Mouse (Mus musculus) liver, adult 2 months (tissue): ENCODE data around the gene Slc36a1. TPM values are rescaled to one million over a fixed set of nuclear protein-coding genes. Genes with fewer than 3 reads are reported as not detected.

ENCODE experiments used
- DNase-seq: peaks from one replicate; pipeline ENCODE4 v3.0.0-alpha.2; 2011; ENCODE audit warnings: low read depth, low spot score; ENCODE audit errors: extremely low read depth
- H3K27ac ChIP-seq: fragments of 200-500 bp; replicated peaks from 2 replicates; pipeline ENCODE4 v1.5.1; 2012; ENCODE audit warnings: low read depth, mild to moderate bottlenecking, control low read depth, inconsistent platforms, low read length; ENCODE audit not compliant: insufficient read depth
- H3K27me3 ChIP-seq: fragments of 200-500 bp; 2 replicates; pipeline ENCODE4 v1.6.1; 2012; ENCODE audit warnings: mild to moderate bottlenecking, moderate library complexity, low read length, inconsistent platforms; ENCODE audit not compliant: control insufficient read depth, insufficient read depth
- H3K36me3 ChIP-seq: fragments of 200-500 bp; 2 replicates; pipeline ENCODE4 v1.6.1; 2012; ENCODE audit warnings: low read length, inconsistent platforms; ENCODE audit not compliant: control insufficient read depth, insufficient read depth
- H3K4me1 ChIP-seq: fragments of 200-500 bp; 2 replicates; pipeline ENCODE4 v1.6.1; 2011; ENCODE audit warnings: low read length; ENCODE audit not compliant: control insufficient read depth, insufficient read depth
- H3K4me3 ChIP-seq: fragments of 200-500 bp; 2 replicates; pipeline ENCODE4 v1.5.1; 2011; ENCODE audit warnings: low read depth, mild to moderate bottlenecking, control low read depth, low read length, moderate library complexity; ENCODE audit not compliant: insufficient read depth
- H3K79me2 ChIP-seq: fragments of 200-500 bp; 2 replicates; pipeline ENCODE4 v1.6.1; 2012; ENCODE audit warnings: inconsistent platforms, mild to moderate bottlenecking, low read length, moderate library complexity; ENCODE audit not compliant: control insufficient read depth, insufficient read depth
- H3K9ac ChIP-seq: fragments of 200-500 bp; 2 replicates; pipeline ENCODE4 v1.6.1; 2012; ENCODE audit warnings: low read depth, mild to moderate bottlenecking, control low read depth, inconsistent platforms, low read length
- CTCF ChIP-seq: fragments of 200-500 bp; IDR thresholded peaks from 2 replicates; pipeline ENCODE4 v1.5.1; 2011; ENCODE audit warnings: low read depth, low read length, control low read depth
- POLR2A ChIP-seq: fragments of 200-500 bp; IDR thresholded peaks from 2 replicates; pipeline ENCODE4 v1.6.1; 2011; ENCODE audit warnings: low read length, control low read depth; ENCODE audit not compliant: insufficient read depth; ENCODE audit errors: extremely low read depth
- WGBS: fragments of 180-500 bp; shearing (Covaris S2); methylation state at CpG from one replicate; pipeline ENCODE4 v1.1.7; 2018; 5-methylcytosine and 5-hydroxymethylcytosine counted together
- polyA plus RNA-seq: library from polyadenylated mRNA; depleted of rRNA; stranded (reverse); fragments of >200 nt; gene quantifications from 2 replicates; pipeline ENCODE4 v1.2.3, GENCODE M21; 2012; rRNA removed
- total RNA-seq: library from RNA; depleted of rRNA; stranded (reverse); fragments of >200 nt; gene quantifications from 2 replicates; pipeline ENCODE4 v1.2.3, GENCODE M21; 2014; rRNA removed

Gene Slc36a1
- total and polyA plus RNA-seq, 2 experiments = 7.0 to 26.2 TPM

- H3K27me3 ChIP-seq = no peaks in the 10 kb centered on the region
- H3K4me1 ChIP-seq = no peaks in the 10 kb centered on the region
- no peak overlapping the region for H3K27ac ChIP-seq
- no peak for DNase-seq
- H3K4me3 ChIP-seq = no peak overlapping the region
- H3K36me3 ChIP-seq = no peaks in the 10 kb centered on the region
- no peak for TF ChIP-seq POLR2A
- TF ChIP-seq CTCF = no peak
- no peak overlapping the region for H3K9ac ChIP-seq
- 91% methylated on average over 4 of the region's 4 CpGs for WGBS
- H3K79me2 ChIP-seq = no peaks in the 10 kb centered on the region
Measured at GRCm38 (mm10) chr11:55261105-55261504, 57.0 kb downstream of the Slc36a1 start.

GRCm38 (mm10) chr11:55262000-55262399, 57.9 kb downstream of the Slc36a1 start:
- Histone ChIP-seq H3K36me3 (no peaks in the 10 kb centered on the region), H3K4me3 (no peak overlapping the region), H3K79me2 (no peaks in the 10 kb centered on the region), H3K9ac (no peak overlapping the region), H3K27ac (no peak overlapping the region), H3K4me1 (no peaks in the 10 kb centered on the region), H3K27me3 (no peaks in the 10 kb centered on the region)
- no peak for DNase-seq
- TF ChIP-seq POLR2A (no peak), CTCF (no peak)
- WGBS = 55% methylated on average over 5 of the region's 5 CpGs

GRCm38 (mm10) chr11:55264318-55264717, 60.2 kb downstream of the Slc36a1 start:
- 0 out of 2 replicates have a peak, but pooled peaks cover 2% of the 10 kb centered on the region for H3K27me3 ChIP-seq
- no peaks in the 10 kb centered on the region for H3K36me3 ChIP-seq
- no peak overlapping the region for H3K27ac ChIP-seq
- H3K79me2 ChIP-seq = no peaks in the 10 kb centered on the region
- no peak overlapping the region for H3K9ac ChIP-seq
- H3K4me3 ChIP-seq = no peak overlapping the region
- 91% methylated on average over 2 of the region's 2 CpGs for WGBS
- TF ChIP-seq POLR2A (no peak), CTCF (no peak)
- no peaks in the 10 kb centered on the region for H3K4me1 ChIP-seq
- DNase-seq = no peak

DNA sequence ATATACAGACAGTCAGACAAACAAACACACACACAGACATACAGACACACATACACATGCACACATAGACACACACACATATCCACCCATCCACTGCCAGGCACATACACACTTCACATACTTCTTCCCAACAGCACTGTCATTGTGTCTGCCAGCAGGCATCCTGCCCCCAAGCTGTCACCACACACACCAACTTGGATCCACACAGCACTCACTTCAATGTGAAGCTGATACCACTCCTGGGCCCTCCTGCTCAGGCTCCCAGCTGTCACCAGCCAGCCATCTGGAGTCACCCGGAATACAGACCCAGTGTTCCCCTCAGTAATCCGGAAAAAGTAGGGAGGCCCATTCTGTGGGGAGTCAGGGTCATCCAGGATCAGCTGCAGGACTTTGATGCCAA, 61.5 kb downstream of the Slc36a1 start:
- no peaks in the 10 kb centered on the region for H3K4me1 ChIP-seq
- 0 out of 2 replicates have a peak, but pooled peaks cover 2% of the 10 kb centered on the region for H3K27me3 ChIP-seq
- no peak overlapping the region for H3K4me3 ChIP-seq
- no peak for DNase-seq
- 66% methylated on average over 2 of the region's 2 CpGs for WGBS
- H3K27ac ChIP-seq = no peak overlapping the region
- TF ChIP-seq POLR2A (no peak), CTCF (no peak)
- no peak overlapping the region for H3K9ac ChIP-seq
- no peaks in the 10 kb centered on the region for H3K36me3 ChIP-seq
- H3K79me2 ChIP-seq = no peaks in the 10 kb centered on the region

- no peaks in the 10 kb centered on the region for H3K79me2 ChIP-seq
- no peak for DNase-seq
- no peak overlapping the region for H3K4me3 ChIP-seq
- 0 out of 2 replicates have a peak, but pooled peaks cover 2% of the 10 kb centered on the region for H3K27me3 ChIP-seq
- no peaks in the 10 kb centered on the region for H3K36me3 ChIP-seq
- WGBS = 85% methylated on average over 6 of the region's 6 CpGs
- no peaks in the 10 kb centered on the region for H3K4me1 ChIP-seq
- no peak overlapping the region for H3K27ac ChIP-seq
- TF ChIP-seq CTCF (no peak), POLR2A (no peak)
- H3K9ac ChIP-seq = no peak overlapping the region
Measured at GRCm38 (mm10) chr11:55268580-55268979, 64.4 kb downstream of the Slc36a1 start.

DNA sequence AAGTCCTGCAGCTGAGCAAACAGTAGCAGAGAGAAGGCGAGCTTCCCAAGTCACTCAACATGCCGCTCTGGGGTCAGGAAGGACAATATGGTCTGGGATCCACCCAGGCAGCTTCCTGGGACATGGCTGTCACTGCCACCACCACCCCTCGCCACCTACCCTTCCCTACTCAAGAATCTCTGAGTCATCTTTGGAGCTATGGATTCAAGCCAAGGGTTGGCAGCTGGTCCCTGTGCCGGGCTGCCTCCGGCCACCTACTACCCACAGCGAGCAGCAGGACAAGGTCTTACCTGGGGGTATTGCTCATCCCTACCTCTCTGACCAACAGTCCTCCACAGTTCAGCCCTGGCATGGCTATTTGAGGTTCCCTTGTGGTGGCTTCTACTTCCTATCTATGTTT, 70.6 kb downstream of the Slc36a1 start:
- DNase-seq = no peak
- whole genome bisulfite sequencing = 78% methylated on average over 6 of the region's 6 CpGs
- H3K4me3 ChIP-seq = no peak overlapping the region
- H3K36me3 ChIP-seq = no peaks in the 10 kb centered on the region
- H3K27ac ChIP-seq = no peak overlapping the region
- no peaks in the 10 kb centered on the region for H3K4me1 ChIP-seq
- no peaks in the 10 kb centered on the region; the same call in 1 of the 2 replicates for H3K27me3 ChIP-seq
- no peak for TF ChIP-seq CTCF
- no peak for TF ChIP-seq POLR2A
- no peaks in the 10 kb centered on the region for H3K79me2 ChIP-seq
- H3K9ac ChIP-seq = no peak overlapping the region

Other genes with a start within 250 kb of the Slc36a1 start
- gene Tnip1, start 241.4 kb upstream of the Slc36a1 start, total RNA-seq = 3.0 TPM in 2 replicates
- gene Tnip1, start 241.4 kb upstream of the Slc36a1 start, polyA plus RNA-seq = 7.2 and 8.1 TPM in 2 replicates
- gene Anxa6, start 170.9 kb upstream of the Slc36a1 start, total RNA-seq = 111 and 120 TPM in 2 replicates
- gene Anxa6, start 170.9 kb upstream of the Slc36a1 start, polyA plus RNA-seq = 87.5 and 91.3 TPM in 2 replicates
- 0.13 and 0.55 TPM in 2 replicates for gene Ccdc69, start 126.2 kb upstream of the Slc36a1 start, total RNA-seq
- gene Ccdc69, start 126.2 kb upstream of the Slc36a1 start, polyA plus RNA-seq = 0.43 TPM in 1 of 2 replicates, not detected in the other
- 41.1 and 61.8 TPM in 2 replicates for gene Gm2a, start 106.2 kb upstream of the Slc36a1 start, total RNA-seq
- gene Gm2a, start 106.2 kb upstream of the Slc36a1 start, polyA plus RNA-seq = 64.6 and 73.6 TPM in 2 replicates
- gene Slc36a3, start 52.6 kb upstream of the Slc36a1 start, total RNA-seq = not detected in 2 replicates
- 0.05 TPM in 1 of 2 replicates, not detected in the other for gene Slc36a3, start 52.6 kb upstream of the Slc36a1 start, polyA plus RNA-seq
- gene Slc36a2, start 19.3 kb upstream of the Slc36a1 start, total RNA-seq = 0.54 TPM in 1 of 2 replicates, not detected in the other
- gene Slc36a2, start 19.3 kb upstream of the Slc36a1 start, polyA plus RNA-seq = not detected in 2 replicates
- under 0.01 TPM in 1 of 2 replicates, not detected in the other for gene Fat2, start 132.2 kb downstream of the Slc36a1 start, total RNA-seq
- gene Fat2, start 132.2 kb downstream of the Slc36a1 start, polyA plus RNA-seq = not detected in 2 replicates
- gene Sparc, start 218.8 kb downstream of the Slc36a1 start, total RNA-seq = 28.0 and 41.7 TPM in 2 replicates
- gene Sparc, start 218.8 kb downstream of the Slc36a1 start, polyA plus RNA-seq = 110 and 128 TPM in 2 replicates